Mouse (Mus musculus) forebrain, embryonic 11.5 days (tissue): Measurements from ENCODE around the gene Capn9. TPM values are rescaled to one million over a fixed set of nuclear protein-coding genes. Genes with fewer than 3 reads are reported as not detected.

Source experiments
- ATAC-seq: fragments of 200-750 bp; cut with Nextera tagmentation; replicated peaks from 2 replicates; pipeline ENCODE4 v1.8.0; 2017; ENCODE audit warnings: moderate TSS enrichment; ENCODE audit not compliant: low FRiP score
- DNase-seq: peaks from one replicate; pipeline ENCODE4 v3.0.0-alpha.2; 2017; ENCODE audit warnings: low spot score
- H3K27ac ChIP-seq: fragments of 300-500 bp; sonication (generic); 2 replicates; pipeline ENCODE4 v1.5.1; 2014; ENCODE audit warnings: low read depth, low read length
- H3K27me3 ChIP-seq: fragments of 300-500 bp; sonication (generic); 2 replicates; pipeline ENCODE4 v1.6.1; 2014; ENCODE audit warnings: mild to moderate bottlenecking, low read length, mixed read lengths; ENCODE audit not compliant: control insufficient read depth, insufficient read depth
- H3K36me3 ChIP-seq: fragments of 300-500 bp; sonication (generic); 2 replicates; pipeline ENCODE4 v1.6.1; 2014; ENCODE audit warnings: mild to moderate bottlenecking, low read length, moderate library complexity, mixed read lengths; ENCODE audit not compliant: control insufficient read depth, insufficient read depth
- H3K4me1 ChIP-seq: fragments of 300-500 bp; sonication (generic); replicated peaks from 2 replicates; pipeline ENCODE4 v1.6.1; 2014; ENCODE audit warnings: low read length, mixed read lengths; ENCODE audit not compliant: control insufficient read depth, insufficient read depth
- H3K4me2 ChIP-seq: fragments of 300-500 bp; sonication (generic); 2 replicates; pipeline ENCODE4 v1.6.1; 2014; ENCODE audit warnings: low read depth, mild to moderate bottlenecking, low read length, moderate library complexity, mixed read lengths; ENCODE audit not compliant: severe bottlenecking
- H3K4me3 ChIP-seq: fragments of 300-500 bp; sonication (generic); 2 replicates; pipeline ENCODE4 v1.5.1; 2014; ENCODE audit warnings: low read depth, low read length
- H3K9ac ChIP-seq: fragments of 300-500 bp; sonication (generic); 2 replicates; pipeline ENCODE4 v1.6.1; 2014; ENCODE audit warnings: low read length
- H3K9me3 ChIP-seq: fragments of 300-500 bp; sonication (generic); 2 replicates; pipeline ENCODE4 v1.6.1; 2016; ENCODE audit warnings: low read length, mixed read lengths; ENCODE audit not compliant: control insufficient read depth
- WGBS: fragments of 180-500 bp; shearing (Covaris S2); extraction: QIAGEN DNeasy Blood & Tissue Kit; methylation state at CpG from one replicate; pipeline ENCODE4 v1.1.7; 2014; 5-methylcytosine and 5-hydroxymethylcytosine counted together
- polyA plus RNA-seq: library from polyadenylated mRNA; unstranded; fragments of >200 nt; fragmentation: Nextera tagmentation; extraction: Ambion mirVana; gene quantifications from 2 replicates; pipeline ENCODE4 v1.2.1, GENCODE M21; 2014

The Capn9 gene
- 0.15 TPM in 1 of 2 replicates, not detected in the other for polyA plus RNA-seq

GRCm38 (mm10) chr8:124575811-124576210 is at the start of gene Capn9:
Capn9 (plus strand) TSS chr8:124576111.
- no peak within 1 kb of the TSS for H3K27ac ChIP-seq
- WGBS = 91% methylated on average over 8 of the region's 8 CpGs
- H3K9ac ChIP-seq = no peak within 1 kb of the TSS
- no peaks in the 10 kb centered on the region for H3K36me3 ChIP-seq
- ATAC-seq (no peak), DNase-seq (no peak)
- H3K4me1 ChIP-seq = no peaks in the 10 kb centered on the region
- H3K27me3 ChIP-seq = no peaks in the 10 kb centered on the region
- no peaks in the 10 kb centered on the region for H3K9me3 ChIP-seq
- no peak within 1 kb of the TSS for H3K4me3 ChIP-seq
- H3K4me2 ChIP-seq = no peak within 1 kb of the TSS

- Histone ChIP-seq H3K9me3 (no peaks in the 10 kb centered on the region), H3K4me3 (no peak overlapping the region), H3K4me1 (peaks cover 5% of the 10 kb centered on the region; the same call in 1 of the 2 replicates), H3K36me3 (no peaks in the 10 kb centered on the region; the same call in 1 of the 2 replicates), H3K9ac (no peak overlapping the region), H3K27ac (no peak overlapping the region), H3K27me3 (no peaks in the 10 kb centered on the region), H3K4me2 (no peak overlapping the region)
- ATAC-seq = no peak
- 94% methylated on average over 11 of the region's 11 CpGs for WGBS
- DNase-seq = no peak
These were observed 49.6 kb upstream of the Capn9 start for GRCm38 (mm10) chr8:124526261-124526660.

- Histone ChIP-seq H3K9ac (no peak overlapping the region), H3K4me3 (no peak overlapping the region), H3K36me3 (no peaks in the 10 kb centered on the region; the same call in 1 of the 2 replicates), H3K4me1 (no peaks in the 10 kb centered on the region), H3K27me3 (no peaks in the 10 kb centered on the region), H3K4me2 (no peak overlapping the region), H3K27ac (no peak overlapping the region), H3K9me3 (no peaks in the 10 kb centered on the region)
- 94% methylated on average over 14 of the region's 14 CpGs for WGBS
- no peak for ATAC-seq
- no peak for DNase-seq
These were observed 45.8 kb upstream of the Capn9 start for GRCm38 (mm10) chr8:124530076-124530475.

GRCm38 (mm10) chr8:124530556-124530955 is 45.4 kb upstream of the Capn9 start:
- DNase-seq = no peak
- Histone ChIP-seq H3K36me3 (no peaks in the 10 kb centered on the region; the same call in 1 of the 2 replicates), H3K27ac (no peak overlapping the region), H3K4me1 (no peaks in the 10 kb centered on the region), H3K9ac (no peak overlapping the region), H3K4me2 (no peak overlapping the region), H3K9me3 (no peaks in the 10 kb centered on the region), H3K4me3 (no peak overlapping the region), H3K27me3 (no peaks in the 10 kb centered on the region)
- no peak for ATAC-seq
- 98% methylated on average over 7 of the region's 7 CpGs for whole genome bisulfite sequencing

GRCm38 (mm10) chr8:124530996-124531395 is 44.9 kb upstream of the Capn9 start:
- no peak for DNase-seq
- no peaks in the 10 kb centered on the region; the same call in 1 of the 2 replicates for H3K36me3 ChIP-seq
- WGBS = 88% methylated on average over 4 of the region's 4 CpGs
- no peaks in the 10 kb centered on the region for H3K27me3 ChIP-seq
- no peaks in the 10 kb centered on the region for H3K9me3 ChIP-seq
- no peak overlapping the region for H3K4me3 ChIP-seq
- ATAC-seq = no peak
- no peak overlapping the region for H3K4me2 ChIP-seq
- no peak overlapping the region for H3K27ac ChIP-seq
- H3K9ac ChIP-seq = no peak overlapping the region
- H3K4me1 ChIP-seq = no peaks in the 10 kb centered on the region

- no peak overlapping the region for H3K4me3 ChIP-seq
These were observed 43.3 kb upstream of the Capn9 start for GRCm38 (mm10) chr8:124532626-124533025.

GRCm38 (mm10) chr8:124535451-124535850 is 40.5 kb upstream of the Capn9 start:
- no peaks in the 10 kb centered on the region for H3K4me1 ChIP-seq
- H3K4me3 ChIP-seq = no peak overlapping the region
- no peaks in the 10 kb centered on the region for H3K27me3 ChIP-seq
- 88% methylated on average over 5 of the region's 5 CpGs for WGBS
- no peak for ATAC-seq
- H3K36me3 ChIP-seq = peaks cover 2% of the 10 kb centered on the region; the same call in 1 of the 2 replicates
- H3K27ac ChIP-seq = no peak overlapping the region
- H3K9me3 ChIP-seq = no peaks in the 10 kb centered on the region
- no peak overlapping the region for H3K4me2 ChIP-seq
- DNase-seq = no peak
- no peak overlapping the region for H3K9ac ChIP-seq

More at GRCm38 (mm10) chr8:124532626-124533025, 43.3 kb upstream of the Capn9 start:
- Histone ChIP-seq H3K36me3 (no peaks in the 10 kb centered on the region; the same call in 1 of the 2 replicates), H3K4me2 (no peak overlapping the region), H3K4me1 (no peaks in the 10 kb centered on the region), H3K9me3 (no peaks in the 10 kb centered on the region), H3K27ac (no peak overlapping the region), H3K27me3 (no peaks in the 10 kb centered on the region), H3K9ac (no peak overlapping the region)
- ATAC-seq (no peak), DNase-seq (no peak)
- 97% methylated on average over 3 of the region's 3 CpGs for WGBS

- no peak for DNase-seq
- no peak overlapping the region for H3K4me3 ChIP-seq
- H3K36me3 ChIP-seq = peaks cover 4% of the 10 kb centered on the region; the same call in 1 of the 2 replicates
- no peaks in the 10 kb centered on the region for H3K4me1 ChIP-seq
- ATAC-seq = no peak
- no peak overlapping the region for H3K9ac ChIP-seq
- H3K27me3 ChIP-seq = no peaks in the 10 kb centered on the region
- H3K4me2 ChIP-seq = no peak overlapping the region
- WGBS = 96% methylated on average over 12 of the region's 12 CpGs
- H3K27ac ChIP-seq = no peak overlapping the region
- no peaks in the 10 kb centered on the region for H3K9me3 ChIP-seq
These were observed 35.0 kb upstream of the Capn9 start for GRCm38 (mm10) chr8:124540906-124541305.

- no peak overlapping the region for H3K9ac ChIP-seq
- no peaks in the 10 kb centered on the region for H3K9me3 ChIP-seq
- H3K27ac ChIP-seq = no peak overlapping the region
- 88% methylated on average over 4 of the region's 4 CpGs for WGBS
- H3K36me3 ChIP-seq = peaks cover 4% of the 10 kb centered on the region; the same call in 1 of the 2 replicates
- DNase-seq (no peak), ATAC-seq (no peak)
- no peaks in the 10 kb centered on the region for H3K27me3 ChIP-seq
- H3K4me1 ChIP-seq = no peaks in the 10 kb centered on the region
- no peak overlapping the region for H3K4me2 ChIP-seq
- H3K4me3 ChIP-seq = no peak overlapping the region
These were observed 33.9 kb upstream of the Capn9 start for GRCm38 (mm10) chr8:124542001-124542400.
